Mouse (Mus musculus) layer of hippocampus, adult 9-10 months (tissue): Measurements from ENCODE around the gene Klk4.
A peak's percentile ranks its signal among the peaks of the same experiment; 100 is the strongest.

Experiments
- DNase-seq: peaks from one replicate; pipeline ENCODE4 v3.0.0; 2022; ENCODE audit warnings: low spot score

The Klk4 gene

GRCm38 (mm10) chr7:43919559-43920451 is 38.8 kb downstream of the Klk4 start:
- peak; percentile 26 for DNase-seq

- DNase-seq: no peak
Measured at GRCm38 (mm10) chr7:43920582-43920981, 39.6 kb downstream of the Klk4 start.

- DNase-seq: no peak
Measured at GRCm38 (mm10) chr7:43921087-43921486, 40.1 kb downstream of the Klk4 start.

- no peak for DNase-seq
Measured at GRCm38 (mm10) chr7:43921941-43922340, 41.0 kb downstream of the Klk4 start.

- no peak for DNase-seq
Measured at GRCm38 (mm10) chr7:43925985-43926384, 45.0 kb downstream of the Klk4 start.

GRCm38 (mm10) chr7:43928521-43928920 is 47.6 kb downstream of the Klk4 start:
- no peak for DNase-seq

GRCm38 (mm10) chr7:43932337-43932736 is 51.4 kb downstream of the Klk4 start:
- DNase-seq: no peak

GRCm38 (mm10) chr7:43933440-43933839 is 52.5 kb downstream of the Klk4 start, which contains the start of gene Klk15:
Gene Klk15 (plus strand): TSS chr7:43933740.
- DNase-seq: no peak

GRCm38 (mm10) chr7:43934747-43935146 is 53.8 kb downstream of the Klk4 start:
- DNase-seq: no peak
